Mouse (Mus musculus): ENCODE data around the gene Glud1.

The Glud1 gene

DNA sequence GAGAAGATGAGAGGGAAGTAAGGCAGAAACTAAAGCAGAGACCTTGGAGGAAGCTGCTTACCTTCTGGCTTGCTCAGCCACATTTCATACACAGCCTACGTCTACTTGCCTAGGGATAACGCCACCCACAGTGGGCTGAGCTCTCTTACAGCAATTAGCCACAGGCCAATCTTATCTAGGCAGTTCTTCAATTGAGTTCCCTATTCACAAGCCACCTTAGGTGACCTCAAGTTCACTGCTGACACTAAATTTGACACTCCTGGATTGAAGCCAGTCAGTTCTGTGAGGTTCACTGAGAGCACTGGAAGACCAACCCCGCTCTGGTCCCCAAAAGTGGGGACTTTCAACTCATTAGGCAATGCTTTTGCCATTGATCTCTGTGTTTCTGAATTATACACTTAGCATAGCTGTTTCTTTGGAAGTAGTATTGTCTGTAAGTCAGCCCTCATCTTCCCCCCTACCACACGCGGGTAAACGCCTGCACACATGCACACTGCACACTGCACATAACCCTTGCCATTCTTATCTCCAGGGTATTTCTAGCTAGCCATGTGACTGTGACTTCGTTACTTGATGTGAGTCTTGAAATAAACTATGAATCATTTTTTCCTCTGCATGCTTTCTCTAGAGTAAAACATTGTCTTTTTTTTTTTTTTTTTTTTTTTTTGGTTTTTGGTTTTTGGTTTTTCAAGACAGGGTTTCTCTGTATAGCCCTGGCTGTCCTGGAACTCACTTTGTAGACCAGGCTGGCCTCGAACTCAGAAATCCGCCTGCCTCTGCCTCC lies 72.6 kb downstream of the Glud1 start:
- no peak for DNase-seq (ENCODE audit: low spot score)

DNA sequence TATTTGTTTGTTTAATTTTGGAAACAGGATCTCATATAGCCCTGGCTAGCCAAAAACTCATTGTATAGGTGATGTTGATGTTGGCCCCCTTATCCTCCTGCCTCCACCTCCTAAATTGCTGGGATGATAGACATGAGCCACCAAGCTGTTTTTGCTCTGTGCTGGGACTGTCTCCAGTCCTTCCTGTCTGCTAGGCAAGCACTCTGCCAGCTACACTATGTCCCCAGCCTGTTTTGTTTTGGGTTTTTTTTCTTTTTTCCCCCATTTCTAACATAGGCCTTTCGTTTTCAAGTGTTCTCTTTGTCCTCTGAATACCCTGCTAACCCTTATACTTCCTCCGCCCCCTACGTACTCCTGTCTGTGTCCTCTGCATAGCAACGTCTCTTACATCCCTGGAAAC lies 82.8 kb downstream of the Glud1 start:
- DNase-seq (ENCODE audit: low spot score): no peak
